Mouse (Mus musculus) lung, adult 18-20 months (tissue): ENCODE data around the gene Clmn.
A peak's percentile ranks its signal among the peaks of the same experiment; 100 is the strongest.

Experiments
- DNase-seq, 2 experiments: peaks; one replicate each; pipeline ENCODE4 v3.0.0; 2022; ENCODE audit warnings: mixed read lengths in 2 of 2

The Clmn gene

GRCm38 (mm10) chr12:104876053-104876452 is 11.2 kb upstream of the Clmn start:
- DNase-seq = no peak

- no peak for DNase-seq
Observed at GRCm38 (mm10) chr12:104871987-104872386, 7.1 kb upstream of the Clmn start.

GRCm38 (mm10) chr12:104869737-104870136 is 4.9 kb upstream of the Clmn start:
- no peak for DNase-seq

- no peak for DNase-seq
Observed at GRCm38 (mm10) chr12:104868430-104868829, 3.6 kb upstream of the Clmn start.

GRCm38 (mm10) chr12:104867851-104868250 is 3.0 kb upstream of the Clmn start:
- peak; percentile 80 to 86 for DNase-seq

- DNase-seq = no peak
Observed at GRCm38 (mm10) chr12:104865166-104865535, 275 bp upstream of the Clmn start.

- peak; percentile 65 to 81 for DNase-seq
Observed at GRCm38 (mm10) chr12:104863653-104864052, 1.2 kb downstream of the Clmn start.

GRCm38 (mm10) chr12:104859140-104859539 is 5.7 kb downstream of the Clmn start:
- no peak for DNase-seq

- no peak for DNase-seq
Observed at GRCm38 (mm10) chr12:104858732-104859131, 6.1 kb downstream of the Clmn start.

GRCm38 (mm10) chr12:104857614-104858013 is 7.3 kb downstream of the Clmn start:
- DNase-seq = no peak

GRCm38 (mm10) chr12:104856540-104856939 is 8.3 kb downstream of the Clmn start:
- DNase-seq = no peak

- DNase-seq = no peak
Observed at GRCm38 (mm10) chr12:104855548-104855947, 9.3 kb downstream of the Clmn start.

GRCm38 (mm10) chr12:104854826-104855225 is 10.1 kb downstream of the Clmn start:
- DNase-seq = no peak

GRCm38 (mm10) chr12:104853374-104853773 is 11.5 kb downstream of the Clmn start:
- no peak for DNase-seq

GRCm38 (mm10) chr12:104851711-104852508 is 13.0 kb downstream of the Clmn start:
- peak; percentile 50 to 66 for DNase-seq

- DNase-seq = peak; percentile 22 to 40
Observed at GRCm38 (mm10) chr12:104850119-104850518, 14.8 kb downstream of the Clmn start.

GRCm38 (mm10) chr12:104848667-104849066 is 16.2 kb downstream of the Clmn start:
- DNase-seq = no peak

- no peak for DNase-seq
Observed at GRCm38 (mm10) chr12:104847227-104847626, 17.6 kb downstream of the Clmn start.

GRCm38 (mm10) chr12:104845707-104846106 is 19.2 kb downstream of the Clmn start:
- peak; percentile 75 to 85 for DNase-seq

- no peak for DNase-seq
Observed at GRCm38 (mm10) chr12:104844989-104845388, 19.9 kb downstream of the Clmn start.

- DNase-seq = no peak
Observed at GRCm38 (mm10) chr12:104844279-104844678, 20.6 kb downstream of the Clmn start.

- DNase-seq = no peak
Observed at GRCm38 (mm10) chr12:104841256-104841655, 23.6 kb downstream of the Clmn start.

GRCm38 (mm10) chr12:104838987-104839386 is 25.9 kb downstream of the Clmn start:
- DNase-seq = no peak

GRCm38 (mm10) chr12:104838462-104838861 is 26.4 kb downstream of the Clmn start:
- no peak for DNase-seq

GRCm38 (mm10) chr12:104837957-104838401 is 26.9 kb downstream of the Clmn start:
- DNase-seq = no peak
